Mouse (Mus musculus) CD4-positive, CD25-positive, alpha-beta regulatory T cell, adult 4 months (primary cell): ENCODE data around the gene Mecom. TPM values are rescaled to one million over a fixed set of nuclear protein-coding genes. Genes with fewer than 3 reads are reported as not detected.
"Not testable (repeated sequence)": the region's sequence is repeated elsewhere in the genome, so short reads cannot be mapped to it uniquely, and the experiment has no call there.

Experiments used
- ATAC-seq: one replicate; pipeline ENCODE4 v1.8.0; 2017
- polyA plus RNA-seq, 2 experiments: library from polyadenylated mRNA; unstranded; fragments of 100-300 nt; shearing (Covaris generic); gene quantifications; one replicate each; pipeline ENCODE4 v1.2.1; 2017

Mecom gene
- polyA plus RNA-seq, 2 experiments from 2014 or later = 0.39 TPM; not detected in 1

- ATAC-seq = no peak
These were observed 303.4 kb downstream of the Mecom start for GRCm38 (mm10) chr3:30244401-30244871.

- no peak for ATAC-seq
These were observed 304.0 kb downstream of the Mecom start for GRCm38 (mm10) chr3:30243776-30244275.

GRCm38 (mm10) chr3:30239416-30239815 is 308.4 kb downstream of the Mecom start:
- no peak for ATAC-seq

- no peak for ATAC-seq
These were observed 310.3 kb downstream of the Mecom start for GRCm38 (mm10) chr3:30237493-30237892.

GRCm38 (mm10) chr3:30234018-30234417 is 313.8 kb downstream of the Mecom start:
- no peak for ATAC-seq

GRCm38 (mm10) chr3:30227964-30228670 is 319.7 kb downstream of the Mecom start:
- ATAC-seq = no peak

GRCm38 (mm10) chr3:30226928-30227370 is 320.9 kb downstream of the Mecom start:
- ATAC-seq = no peak

GRCm38 (mm10) chr3:30225200-30225599 is 322.6 kb downstream of the Mecom start:
- not testable (repeated sequence) for ATAC-seq

GRCm38 (mm10) chr3:30220701-30221412 is 327.0 kb downstream of the Mecom start:
- no peak for ATAC-seq

GRCm38 (mm10) chr3:30219891-30220290 is 327.9 kb downstream of the Mecom start:
- ATAC-seq = no peak

- ATAC-seq = no peak
These were observed 328.5 kb downstream of the Mecom start for GRCm38 (mm10) chr3:30219190-30219884.

- ATAC-seq = no peak
These were observed 333.2 kb downstream of the Mecom start for GRCm38 (mm10) chr3:30214607-30215006.

GRCm38 (mm10) chr3:30213540-30214170 is 334.2 kb downstream of the Mecom start:
- ATAC-seq = no peak

GRCm38 (mm10) chr3:30212802-30213201 is 335.0 kb downstream of the Mecom start:
- ATAC-seq = no peak

GRCm38 (mm10) chr3:30209131-30209530 is 338.7 kb downstream of the Mecom start:
- ATAC-seq = no peak

GRCm38 (mm10) chr3:30207886-30208285 is 339.9 kb downstream of the Mecom start:
- no peak for ATAC-seq

GRCm38 (mm10) chr3:30207431-30207830 is 340.4 kb downstream of the Mecom start:
- ATAC-seq = no peak

GRCm38 (mm10) chr3:30206123-30206522 is 341.7 kb downstream of the Mecom start:
- no peak for ATAC-seq

GRCm38 (mm10) chr3:30203764-30204163 is 344.0 kb downstream of the Mecom start:
- no peak for ATAC-seq

GRCm38 (mm10) chr3:30198854-30199253 is 349.0 kb downstream of the Mecom start:
- no peak for ATAC-seq

- ATAC-seq = no peak
These were observed 349.6 kb downstream of the Mecom start for GRCm38 (mm10) chr3:30198227-30198626.

GRCm38 (mm10) chr3:30195186-30195585 is 352.6 kb downstream of the Mecom start:
- no peak for ATAC-seq
